Mouse (Mus musculus): ENCODE results near the gene Mrpl23.

GRCm38 (mm10) chr7:142552591-142553416 is 20.3 kb downstream of the Mrpl23 start:
- TF ChIP-seq POLR2A (IDR thresholded peaks at IDR 0.05; ENCODE audit: control insufficient read depth in 1 of 2, insufficient read depth in 1 of 2, low read depth in 1 of 2, low read length in 2 of 2, poor library complexity in 1 of 2): no peak
- TF ChIP-seq ZMIZ1 (IDR thresholded peaks at IDR 0.05; ENCODE audit: low read depth, low read length): no peak
- no peak for TF ChIP-seq UBTF (IDR thresholded peaks at IDR 0.05; ENCODE audit: borderline replicate concordance, insufficient read depth, low read depth, low read length)
- TF ChIP-seq E2F4 (IDR thresholded peaks at IDR 0.05; ENCODE audit: borderline replicate concordance, low read depth, low read length): no peak
- peak in 1 of 3 experiments; percentile 37; a peak in 1 of 6 replicates for TF ChIP-seq CTCF (IDR thresholded peaks at IDR 0.05 in 2 of 3, conservative IDR thresholded peaks at IDR 0.05 in 1 of 3; ENCODE audit: control insufficient read depth in 1 of 3, insufficient read depth in 1 of 3, low read depth in 2 of 3, low read length in 3 of 3, poor library complexity in 1 of 3, severe bottlenecking in 1 of 3)
- no peak for TF ChIP-seq MAX (IDR thresholded peaks at IDR 0.05; ENCODE audit: low read length)
- TF ChIP-seq GATA1 (IDR thresholded peaks at IDR 0.05; ENCODE audit: low read depth, low read length): no peak
- no peak for TF ChIP-seq POLR2AphosphoS2 (IDR thresholded peaks at IDR 0.05; ENCODE audit: low read length)
- TF ChIP-seq MXI1 (IDR thresholded peaks at IDR 0.05; ENCODE audit: low read depth, low read length): no peak
- no peak for TF ChIP-seq EP300 (IDR thresholded peaks at IDR 0.05; ENCODE audit: low read depth in 1 of 2, low read length in 2 of 2)
